Mouse (Mus musculus): ENCODE data around the gene Zbtb18. TPM values are rescaled to one million over a fixed set of nuclear protein-coding genes. Genes with fewer than 3 reads are reported as not detected.

Gene Zbtb18
- polyA plus RNA-seq, 1 experiment from 2014 or later, result 3.2 TPM

GRCm38 (mm10) chr1:177451041-177451440 lies 8.9 kb downstream of the Zbtb18 start:
- Histone ChIP-seq H3K36me3 (ENCODE audit: control insufficient read depth, insufficient read depth, low read length) (peaks cover 14% of the 10 kb centered on the region), H3K4me2 (replicated peaks; ENCODE audit: low read depth, low read length) (no peak overlapping the region), H3K27me3 (ENCODE audit: control insufficient read depth, insufficient read depth, low read length) (no peaks in the 10 kb centered on the region), H3K9ac (replicated peaks; ENCODE audit: low read depth, low read length) (no peak overlapping the region), H3K27ac (ENCODE audit: low read length) (no peak overlapping the region), H3K4me3 (ENCODE audit: low read depth, low read length) (no peak overlapping the region), H3K4me1 (ENCODE audit: control insufficient read depth, insufficient read depth, low read length) (peaks cover 9% of the 10 kb centered on the region; the same call in 1 of the 2 replicates), H3K9me3 (ENCODE audit: control insufficient read depth, low read depth, low read length) (no peaks in the 10 kb centered on the region)
- ATAC-seq (ENCODE audit: insufficient number of reproducible peaks, insufficient read depth, low FRiP score, low read depth), result no peak
- 82% methylated on average over 2 of the region's 2 CpGs for WGBS

GRCm38 (mm10) chr1:177451991-177452431 lies 9.9 kb downstream of the Zbtb18 start:
- 77% methylated on average over 4 of the region's 4 CpGs for WGBS
- no peak overlapping the region for H3K4me2 ChIP-seq (replicated peaks; ENCODE audit: low read depth, low read length)
- no peak overlapping the region for H3K4me3 ChIP-seq (ENCODE audit: low read depth, low read length)
- no peak overlapping the region for H3K9ac ChIP-seq (replicated peaks; ENCODE audit: low read depth, low read length)
- H3K9me3 ChIP-seq (ENCODE audit: control insufficient read depth, low read depth, low read length), result no peaks in the 10 kb centered on the region
- no peak overlapping the region for H3K27ac ChIP-seq (ENCODE audit: low read length)
- H3K4me1 ChIP-seq (ENCODE audit: control insufficient read depth, insufficient read depth, low read length), result peaks cover 8% of the 10 kb centered on the region; the same call in 1 of the 2 replicates
- H3K36me3 ChIP-seq (ENCODE audit: control insufficient read depth, insufficient read depth, low read length), result peaks cover 13% of the 10 kb centered on the region
- ATAC-seq (ENCODE audit: insufficient number of reproducible peaks, insufficient read depth, low FRiP score, low read depth), result no peak
- no peaks in the 10 kb centered on the region for H3K27me3 ChIP-seq (ENCODE audit: control insufficient read depth, insufficient read depth, low read length)

DNA sequence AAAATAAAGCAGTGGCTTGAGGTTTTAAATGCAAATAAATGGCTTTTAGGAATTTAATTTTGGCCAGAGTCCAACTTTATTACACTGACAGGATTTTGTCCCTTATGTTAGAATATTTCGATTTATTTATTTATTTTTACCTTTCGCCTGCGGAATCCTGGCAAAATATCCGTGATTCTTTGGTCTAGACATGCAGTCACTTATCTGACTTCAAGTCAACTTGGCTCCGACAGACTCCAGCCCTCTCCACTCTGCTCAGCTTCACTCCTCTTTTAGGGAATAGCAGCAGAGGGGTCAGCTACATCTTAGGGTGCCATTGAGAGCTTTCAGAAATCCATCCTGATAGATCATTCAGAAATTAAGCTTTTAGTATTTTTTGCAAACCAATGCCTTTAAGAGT lies 10.8 kb downstream of the Zbtb18 start:
- no peaks in the 10 kb centered on the region for H3K9me3 ChIP-seq (ENCODE audit: control insufficient read depth, low read depth, low read length)
- no peak overlapping the region for H3K4me2 ChIP-seq (replicated peaks; ENCODE audit: low read depth, low read length)
- peaks cover 6% of the 10 kb centered on the region for H3K36me3 ChIP-seq (ENCODE audit: control insufficient read depth, insufficient read depth, low read length)
- 66% methylated on average over 5 of the region's 5 CpGs for WGBS
- no peaks in the 10 kb centered on the region for H3K27me3 ChIP-seq (ENCODE audit: control insufficient read depth, insufficient read depth, low read length)
- ATAC-seq (ENCODE audit: insufficient number of reproducible peaks, insufficient read depth, low FRiP score, low read depth), result no peak
- no peak overlapping the region for H3K27ac ChIP-seq (ENCODE audit: low read length)
- no peak overlapping the region for H3K4me3 ChIP-seq (ENCODE audit: low read depth, low read length)
- peaks cover 2% of the 10 kb centered on the region; the same call in 1 of the 2 replicates for H3K4me1 ChIP-seq (ENCODE audit: control insufficient read depth, insufficient read depth, low read length)
- no peak overlapping the region for H3K9ac ChIP-seq (replicated peaks; ENCODE audit: low read depth, low read length)

DNA sequence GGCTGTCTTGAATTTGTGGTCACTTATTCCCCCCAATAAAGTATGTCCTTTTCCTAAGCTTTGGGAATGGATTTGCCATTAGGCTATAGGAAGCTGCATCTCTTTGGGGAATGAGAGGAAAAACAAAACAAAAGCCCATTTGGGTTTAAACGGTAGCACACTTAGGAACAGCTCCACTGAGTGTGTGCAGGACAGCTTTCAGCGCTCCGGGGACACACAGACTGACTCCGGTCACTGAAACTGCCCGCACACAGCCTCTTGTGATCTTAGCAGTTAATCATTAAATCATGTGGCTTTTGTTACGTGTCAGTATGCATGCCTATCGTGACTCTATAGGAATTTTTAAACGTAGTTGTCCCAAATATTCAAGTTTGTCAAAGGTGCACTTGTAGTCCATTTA lies 11.7 kb downstream of the Zbtb18 start:
- Histone ChIP-seq H3K27ac (ENCODE audit: low read length) (no peak overlapping the region), H3K4me1 (ENCODE audit: control insufficient read depth, insufficient read depth, low read length) (peaks cover 2% of the 10 kb centered on the region; the same call in 1 of the 2 replicates), H3K9ac (replicated peaks; ENCODE audit: low read depth, low read length) (no peak overlapping the region), H3K4me3 (ENCODE audit: low read depth, low read length) (no peak overlapping the region), H3K36me3 (ENCODE audit: control insufficient read depth, insufficient read depth, low read length) (no peaks in the 10 kb centered on the region; the same call in 1 of the 2 replicates), H3K9me3 (ENCODE audit: control insufficient read depth, low read depth, low read length) (no peaks in the 10 kb centered on the region), H3K27me3 (ENCODE audit: control insufficient read depth, insufficient read depth, low read length) (no peaks in the 10 kb centered on the region), H3K4me2 (replicated peaks; ENCODE audit: low read depth, low read length) (no peak overlapping the region)
- WGBS, result 44% methylated on average over 8 of the region's 8 CpGs
- ATAC-seq (ENCODE audit: insufficient number of reproducible peaks, insufficient read depth, low FRiP score, low read depth), result peak; percentile 65; the same call in 1 of the 2 replicates

GRCm38 (mm10) chr1:177454492-177454891 lies 12.3 kb downstream of the Zbtb18 start:
- no peak overlapping the region for H3K27ac ChIP-seq (ENCODE audit: low read length)
- ATAC-seq (ENCODE audit: insufficient number of reproducible peaks, insufficient read depth, low FRiP score, low read depth), result no peak
- H3K4me1 ChIP-seq (ENCODE audit: control insufficient read depth, insufficient read depth, low read length), result peaks cover 2% of the 10 kb centered on the region; the same call in 1 of the 2 replicates
- no peak overlapping the region for H3K4me2 ChIP-seq (replicated peaks; ENCODE audit: low read depth, low read length)
- H3K9ac ChIP-seq (replicated peaks; ENCODE audit: low read depth, low read length), result no peak overlapping the region
- WGBS, result 87% methylated on average over 6 of the region's 6 CpGs
- no peak overlapping the region for H3K4me3 ChIP-seq (ENCODE audit: low read depth, low read length)
- no peaks in the 10 kb centered on the region for H3K36me3 ChIP-seq (ENCODE audit: control insufficient read depth, insufficient read depth, low read length)
- no peaks in the 10 kb centered on the region for H3K9me3 ChIP-seq (ENCODE audit: control insufficient read depth, low read depth, low read length)
- no peaks in the 10 kb centered on the region for H3K27me3 ChIP-seq (ENCODE audit: control insufficient read depth, insufficient read depth, low read length)

GRCm38 (mm10) chr1:177455466-177455865 lies 13.3 kb downstream of the Zbtb18 start:
- H3K27ac ChIP-seq (ENCODE audit: low read length), result no peak overlapping the region
- H3K4me1 ChIP-seq (ENCODE audit: control insufficient read depth, insufficient read depth, low read length), result peaks cover 2% of the 10 kb centered on the region; the same call in 1 of the 2 replicates
- no peak overlapping the region for H3K4me3 ChIP-seq (ENCODE audit: low read depth, low read length)
- no peak for ATAC-seq (ENCODE audit: insufficient number of reproducible peaks, insufficient read depth, low FRiP score, low read depth)
- no peaks in the 10 kb centered on the region for H3K27me3 ChIP-seq (ENCODE audit: control insufficient read depth, insufficient read depth, low read length)
- WGBS, result 83% methylated on average over 5 of the region's 5 CpGs
- H3K9ac ChIP-seq (replicated peaks; ENCODE audit: low read depth, low read length), result no peak overlapping the region
- H3K36me3 ChIP-seq (ENCODE audit: control insufficient read depth, insufficient read depth, low read length), result no peaks in the 10 kb centered on the region
- no peak overlapping the region for H3K4me2 ChIP-seq (replicated peaks; ENCODE audit: low read depth, low read length)
- H3K9me3 ChIP-seq (ENCODE audit: control insufficient read depth, low read depth, low read length), result no peaks in the 10 kb centered on the region

- ATAC-seq (ENCODE audit: insufficient number of reproducible peaks, insufficient read depth, low FRiP score, low read depth), result no peak
- H3K36me3 ChIP-seq (ENCODE audit: control insufficient read depth, insufficient read depth, low read length), result no peaks in the 10 kb centered on the region
- H3K27me3 ChIP-seq (ENCODE audit: control insufficient read depth, insufficient read depth, low read length), result no peaks in the 10 kb centered on the region
- peaks cover 2% of the 10 kb centered on the region; the same call in 1 of the 2 replicates for H3K4me1 ChIP-seq (ENCODE audit: control insufficient read depth, insufficient read depth, low read length)
- H3K4me3 ChIP-seq (ENCODE audit: low read depth, low read length), result no peak overlapping the region
- no peak overlapping the region for H3K4me2 ChIP-seq (replicated peaks; ENCODE audit: low read depth, low read length)
- no peaks in the 10 kb centered on the region for H3K9me3 ChIP-seq (ENCODE audit: control insufficient read depth, low read depth, low read length)
- no peak overlapping the region for H3K9ac ChIP-seq (replicated peaks; ENCODE audit: low read depth, low read length)
- H3K27ac ChIP-seq (ENCODE audit: low read length), result no peak overlapping the region
- 82% methylated on average over 4 of the region's 4 CpGs for WGBS
Observed at GRCm38 (mm10) chr1:177456208-177456607, 14.1 kb downstream of the Zbtb18 start.

DNA sequence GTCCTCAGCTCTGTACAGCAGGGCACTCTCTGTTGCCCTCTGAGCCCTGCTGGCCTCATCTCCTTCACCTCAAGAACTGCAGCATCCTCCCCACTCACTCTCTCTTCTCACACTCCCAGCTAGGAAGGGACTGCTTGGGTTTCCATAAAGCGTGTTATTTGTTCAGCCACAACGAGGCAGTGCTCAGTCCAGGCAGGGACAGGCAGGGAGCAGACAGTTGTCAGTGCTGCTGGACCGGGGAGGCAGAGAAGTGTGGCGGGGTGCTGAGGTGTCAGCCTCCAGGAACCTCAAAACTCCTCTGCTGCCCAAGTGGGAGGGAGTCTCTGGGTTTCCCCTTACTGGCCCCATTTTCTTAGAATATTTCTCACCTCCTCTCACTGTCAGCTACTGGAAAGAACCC lies 14.6 kb downstream of the Zbtb18 start:
- H3K9ac ChIP-seq (replicated peaks; ENCODE audit: low read depth, low read length), result no peak overlapping the region
- no peak for ATAC-seq (ENCODE audit: insufficient number of reproducible peaks, insufficient read depth, low FRiP score, low read depth)
- H3K4me2 ChIP-seq (replicated peaks; ENCODE audit: low read depth, low read length), result no peak overlapping the region
- H3K9me3 ChIP-seq (ENCODE audit: control insufficient read depth, low read depth, low read length), result no peaks in the 10 kb centered on the region
- peaks cover 2% of the 10 kb centered on the region; the same call in 1 of the 2 replicates for H3K4me1 ChIP-seq (ENCODE audit: control insufficient read depth, insufficient read depth, low read length)
- no peak overlapping the region for H3K27ac ChIP-seq (ENCODE audit: low read length)
- H3K4me3 ChIP-seq (ENCODE audit: low read depth, low read length), result no peak overlapping the region
- H3K27me3 ChIP-seq (ENCODE audit: control insufficient read depth, insufficient read depth, low read length), result no peaks in the 10 kb centered on the region
- H3K36me3 ChIP-seq (ENCODE audit: control insufficient read depth, insufficient read depth, low read length), result no peaks in the 10 kb centered on the region
- WGBS, result 35% methylated on average over 4 of the region's 4 CpGs

DNA sequence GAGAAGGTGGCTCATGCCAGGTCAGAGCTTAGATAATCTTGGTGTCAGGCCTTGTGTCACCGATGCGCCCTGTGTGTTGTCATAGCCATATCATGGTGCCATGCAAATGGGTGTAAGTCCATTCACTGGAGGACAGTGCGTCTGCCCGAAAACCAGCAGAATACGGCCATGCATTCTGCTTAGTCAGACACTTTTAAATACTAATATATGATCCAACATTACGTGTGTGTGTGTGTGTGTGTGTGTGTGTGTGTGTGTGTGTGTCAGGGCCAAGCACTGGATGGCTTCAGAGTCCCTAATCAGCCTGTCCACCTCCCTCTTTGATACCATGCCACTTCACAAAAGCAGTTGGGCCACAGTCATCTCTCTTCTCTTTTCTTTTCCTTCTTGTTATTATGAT lies 15.8 kb downstream of the Zbtb18 start:
- WGBS, result 91% methylated on average over 6 of the region's 6 CpGs
- Histone ChIP-seq H3K4me1 (ENCODE audit: control insufficient read depth, insufficient read depth, low read length) (peaks cover 2% of the 10 kb centered on the region; the same call in 1 of the 2 replicates), H3K9me3 (ENCODE audit: control insufficient read depth, low read depth, low read length) (no peaks in the 10 kb centered on the region), H3K4me2 (replicated peaks; ENCODE audit: low read depth, low read length) (no peak overlapping the region), H3K27me3 (ENCODE audit: control insufficient read depth, insufficient read depth, low read length) (no peaks in the 10 kb centered on the region), H3K27ac (ENCODE audit: low read length) (no peak overlapping the region), H3K9ac (replicated peaks; ENCODE audit: low read depth, low read length) (no peak overlapping the region), H3K4me3 (ENCODE audit: low read depth, low read length) (no peak overlapping the region), H3K36me3 (ENCODE audit: control insufficient read depth, insufficient read depth, low read length) (no peaks in the 10 kb centered on the region)
- ATAC-seq (ENCODE audit: insufficient number of reproducible peaks, insufficient read depth, low FRiP score, low read depth), result no peak
